Mouse (Mus musculus): Measurements from ENCODE around the gene Fli1. TPM values are rescaled to one million over a fixed set of nuclear protein-coding genes. Genes with fewer than 3 reads are reported as not detected.

The Fli1 gene
- polyA plus RNA-seq, 1 experiment from 2014 or later = 21.6 TPM

DNA sequence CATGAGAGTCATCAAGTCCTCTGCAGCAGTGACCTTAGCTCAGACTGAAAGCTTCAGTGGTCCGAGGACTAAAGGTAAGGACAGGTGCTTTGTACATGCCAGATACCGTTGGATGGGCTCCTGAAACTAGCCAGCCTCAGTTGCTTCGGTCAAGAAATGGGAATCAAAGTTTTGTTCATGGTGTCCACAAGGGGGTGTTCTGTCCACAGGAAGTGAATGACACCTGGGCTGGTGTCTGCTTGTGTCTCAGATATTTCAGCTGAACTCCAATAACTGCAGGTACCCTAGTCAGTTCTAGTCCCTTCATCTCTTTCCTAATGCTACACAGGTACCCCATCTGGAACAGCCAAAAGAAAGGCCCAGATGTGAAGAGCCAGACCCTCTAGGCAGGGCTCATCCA is 86.0 kb downstream of the Fli1 start:
- H3K9ac ChIP-seq (ENCODE audit: low read depth, low read length) = no peak overlapping the region
- H3K27ac ChIP-seq = no peak overlapping the region
- no peak for DNase-seq (ENCODE audit: low spot score)
- H3K27me3 ChIP-seq (ENCODE audit: insufficient read depth, low read length) = no peaks in the 10 kb centered on the region
- no peaks in the 10 kb centered on the region for H3K9me3 ChIP-seq (replicated peaks; ENCODE audit: low read length)
- 89% methylated on average over 3 of the region's 3 CpGs for WGBS
- peak; percentile 12; the same call in 1 of the 2 replicates for TF ChIP-seq CTCF (IDR thresholded peaks at IDR 0.05; ENCODE audit: low read depth)
- no peak overlapping the region for H3K4me2 ChIP-seq (ENCODE audit: low read length)
- no peak overlapping the region for H3K4me3 ChIP-seq (replicated peaks; ENCODE audit: low read depth, low read length)
- H3K36me3 ChIP-seq (ENCODE audit: insufficient read depth, low read length) = peaks cover 4% of the 10 kb centered on the region; the same call in 1 of the 2 replicates
- no peak for ATAC-seq (replicated peaks; ENCODE audit: low FRiP score, low read depth)
- no peaks in the 10 kb centered on the region for H3K4me1 ChIP-seq (replicated peaks; ENCODE audit: insufficient read depth, low read length)

DNA sequence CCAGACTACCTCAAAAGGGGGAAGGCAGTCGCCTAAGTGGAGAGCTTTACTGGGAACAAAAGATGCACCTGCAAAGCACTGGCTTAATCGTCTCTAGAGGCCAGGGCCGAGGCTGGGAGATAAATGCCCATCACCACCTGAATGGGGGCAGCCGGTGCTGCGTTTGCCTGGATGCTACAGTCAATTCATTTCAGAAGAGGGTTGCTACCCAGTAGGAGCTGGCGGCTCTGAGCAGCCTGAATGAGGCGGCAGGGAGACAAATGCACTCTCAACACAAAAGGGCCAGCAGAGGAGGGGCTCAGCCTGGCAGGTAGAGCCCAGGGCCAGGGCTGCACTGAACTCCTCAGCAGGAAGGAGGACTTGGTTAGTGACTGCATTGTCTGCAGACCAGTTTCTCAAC is 92.5 kb downstream of the Fli1 start:
- DNase-seq (ENCODE audit: low spot score) = no peak
- no peak for TF ChIP-seq CTCF (IDR thresholded peaks at IDR 0.05; ENCODE audit: low read depth)
- H3K36me3 ChIP-seq (ENCODE audit: insufficient read depth, low read length) = peaks cover 3% of the 10 kb centered on the region; the same call in 1 of the 2 replicates
- H3K9ac ChIP-seq (ENCODE audit: low read depth, low read length) = no peak overlapping the region
- no peaks in the 10 kb centered on the region for H3K27me3 ChIP-seq (ENCODE audit: insufficient read depth, low read length)
- ATAC-seq (replicated peaks; ENCODE audit: low FRiP score, low read depth) = no peak
- no peaks in the 10 kb centered on the region for H3K4me1 ChIP-seq (replicated peaks; ENCODE audit: insufficient read depth, low read length)
- no peak overlapping the region for H3K4me3 ChIP-seq (replicated peaks; ENCODE audit: low read depth, low read length)
- no peak overlapping the region for H3K27ac ChIP-seq
- WGBS = 39% methylated on average over 7 of the region's 7 CpGs
- H3K9me3 ChIP-seq (replicated peaks; ENCODE audit: low read length) = no peaks in the 10 kb centered on the region
- no peak overlapping the region for H3K4me2 ChIP-seq (ENCODE audit: low read length)

DNA sequence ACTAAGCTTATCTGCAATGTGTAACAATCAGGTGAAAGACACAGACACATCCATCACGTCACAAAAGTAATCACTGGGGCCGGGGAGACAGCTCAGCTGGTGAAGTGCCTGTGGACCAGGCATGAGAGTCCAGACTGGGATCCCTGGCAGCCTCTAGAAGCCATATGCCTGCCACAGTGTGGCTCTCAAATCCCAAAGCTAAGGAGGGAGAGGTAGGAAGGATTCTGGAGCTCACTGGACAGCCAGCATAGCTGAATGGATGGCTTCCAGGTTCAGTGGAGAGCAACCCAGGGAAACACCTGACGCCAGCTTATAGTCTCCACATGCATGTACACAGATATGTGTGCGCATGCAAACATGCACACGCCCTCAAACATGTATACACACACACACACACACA is 93.9 kb downstream of the Fli1 start:
- H3K27me3 ChIP-seq (ENCODE audit: insufficient read depth, low read length) = no peaks in the 10 kb centered on the region

DNA sequence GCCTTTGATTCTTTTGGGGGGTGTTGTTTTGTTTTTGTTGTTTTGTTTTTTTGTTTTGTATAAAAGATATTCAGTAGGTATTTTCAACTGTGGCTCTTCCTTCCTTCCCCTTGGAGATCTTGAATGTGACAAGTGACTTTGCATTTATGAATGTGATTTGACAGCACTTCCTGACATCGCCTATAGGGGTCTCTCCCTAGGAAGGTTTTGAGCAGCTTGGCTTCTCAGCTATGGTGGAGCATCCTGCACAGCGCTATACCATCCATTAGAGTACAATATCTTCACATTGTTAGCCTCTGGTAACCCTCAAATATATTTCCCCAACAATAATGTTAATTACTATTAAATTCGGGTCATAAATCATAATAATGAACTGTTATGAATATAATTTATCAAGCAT is 96.9 kb downstream of the Fli1 start:
- 59% methylated on average over 3 of the region's 3 CpGs for WGBS
- Histone ChIP-seq H3K9ac (ENCODE audit: low read depth, low read length) (no peak overlapping the region), H3K4me2 (ENCODE audit: low read length) (no peak overlapping the region), H3K9me3 (replicated peaks; ENCODE audit: low read length) (no peaks in the 10 kb centered on the region), H3K4me3 (replicated peaks; ENCODE audit: low read depth, low read length) (no peak overlapping the region), H3K4me1 (replicated peaks; ENCODE audit: insufficient read depth, low read length) (no peaks in the 10 kb centered on the region), H3K27me3 (ENCODE audit: insufficient read depth, low read length) (no peaks in the 10 kb centered on the region), H3K36me3 (ENCODE audit: insufficient read depth, low read length) (peaks cover 3% of the 10 kb centered on the region; the same call in 1 of the 2 replicates), H3K27ac (no peak overlapping the region)
- peak; percentile 67 for TF ChIP-seq CTCF (IDR thresholded peaks at IDR 0.05; ENCODE audit: low read depth)
- DNase-seq (ENCODE audit: low spot score) = peak; percentile 51
- ATAC-seq (replicated peaks; ENCODE audit: low FRiP score, low read depth) = no peak

More for the DNA sequence above, 93.9 kb downstream of the Fli1 start:
- DNase-seq (ENCODE audit: low spot score) = no peak
- Histone ChIP-seq H3K4me2 (ENCODE audit: low read length) (no peak overlapping the region), H3K36me3 (ENCODE audit: insufficient read depth, low read length) (peaks cover 3% of the 10 kb centered on the region; the same call in 1 of the 2 replicates), H3K4me3 (replicated peaks; ENCODE audit: low read depth, low read length) (no peak overlapping the region), H3K27ac (no peak overlapping the region), H3K4me1 (replicated peaks; ENCODE audit: insufficient read depth, low read length) (no peaks in the 10 kb centered on the region), H3K9ac (ENCODE audit: low read depth, low read length) (no peak overlapping the region), H3K9me3 (replicated peaks; ENCODE audit: low read length) (no peaks in the 10 kb centered on the region)
- ATAC-seq (replicated peaks; ENCODE audit: low FRiP score, low read depth) = no peak
- TF ChIP-seq CTCF (IDR thresholded peaks at IDR 0.05; ENCODE audit: low read depth) = no peak
- 85% methylated on average over 5 of the region's 5 CpGs for WGBS

DNA sequence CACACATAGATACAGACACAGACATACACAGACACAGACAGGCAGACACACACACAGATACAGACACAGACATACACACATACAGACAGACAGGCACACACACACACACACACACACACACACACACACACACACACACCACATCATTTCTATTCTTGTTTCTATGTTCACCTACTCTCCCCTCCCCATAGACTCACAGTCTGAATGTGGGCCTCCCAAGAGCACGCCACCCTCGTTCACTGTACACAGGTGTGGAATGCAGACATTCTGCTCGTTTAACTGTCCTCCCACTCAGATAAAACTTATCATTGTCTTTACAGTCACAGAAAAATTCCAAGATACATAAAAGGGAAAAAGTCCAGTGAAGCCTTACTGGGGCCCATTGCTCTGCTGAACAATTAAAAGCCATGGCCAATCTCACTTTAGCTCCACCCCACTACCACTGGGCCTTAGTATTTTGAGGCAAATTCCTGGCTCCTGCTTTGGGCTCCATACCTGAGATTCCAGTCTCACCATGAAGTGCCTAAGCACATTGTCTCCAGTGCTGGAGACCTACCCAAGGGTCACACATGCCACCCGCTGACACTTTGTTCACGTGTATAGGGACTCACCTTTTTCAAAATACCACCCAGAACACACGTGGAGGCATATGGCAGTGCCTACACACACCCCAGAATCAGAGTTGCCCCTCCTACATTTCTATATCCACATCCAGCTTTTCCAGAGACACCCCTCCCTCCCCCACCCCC is 98.0 kb downstream of the Fli1 start:
- H3K36me3 ChIP-seq (ENCODE audit: insufficient read depth, low read length) = 0 out of 2 replicates have a peak, but pooled peaks cover 3% of the 10 kb centered on the region
- H3K27me3 ChIP-seq (ENCODE audit: insufficient read depth, low read length) = no peaks in the 10 kb centered on the region
- no peak overlapping the region for H3K27ac ChIP-seq
- no peaks in the 10 kb centered on the region for H3K9me3 ChIP-seq (replicated peaks; ENCODE audit: low read length)
- ATAC-seq (replicated peaks; ENCODE audit: low FRiP score, low read depth) (no peak), DNase-seq (ENCODE audit: low spot score) (no peak)
- 71% methylated on average over 6 of the region's 6 CpGs for WGBS
- no peak overlapping the region for H3K4me3 ChIP-seq (replicated peaks; ENCODE audit: low read depth, low read length)
- no peak overlapping the region for H3K4me2 ChIP-seq (ENCODE audit: low read length)
- no peaks in the 10 kb centered on the region for H3K4me1 ChIP-seq (replicated peaks; ENCODE audit: insufficient read depth, low read length)
- no peak for TF ChIP-seq CTCF (IDR thresholded peaks at IDR 0.05; ENCODE audit: low read depth)
- H3K9ac ChIP-seq (ENCODE audit: low read depth, low read length) = no peak overlapping the region

DNA sequence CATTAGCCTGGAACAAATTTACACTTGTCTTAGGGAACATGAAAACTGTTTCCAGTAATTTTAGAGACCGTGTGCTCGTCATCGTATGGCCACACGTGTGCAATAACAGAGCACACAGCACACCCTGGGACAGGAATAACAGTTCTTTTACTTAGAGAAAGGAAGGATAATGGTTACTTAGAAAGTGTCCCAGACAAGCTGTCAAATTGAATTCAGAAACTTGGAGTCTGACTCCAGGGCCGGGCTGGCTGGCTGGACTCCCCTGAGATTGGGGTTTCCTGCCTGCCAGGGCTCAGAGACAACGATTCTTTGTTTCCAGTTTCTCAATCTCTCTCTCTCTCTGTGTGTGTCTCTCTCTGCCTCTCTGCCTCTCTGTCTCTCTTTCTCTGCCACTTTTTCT is 98.8 kb downstream of the Fli1 start:
- ATAC-seq (replicated peaks; ENCODE audit: low FRiP score, low read depth) = no peak

More for the DNA sequence above, 98.8 kb downstream of the Fli1 start:
- no peak overlapping the region for H3K9ac ChIP-seq (ENCODE audit: low read depth, low read length)
- H3K4me3 ChIP-seq (replicated peaks; ENCODE audit: low read depth, low read length) = no peak overlapping the region
- H3K4me2 ChIP-seq (ENCODE audit: low read length) = no peak overlapping the region
- no peak for TF ChIP-seq CTCF (IDR thresholded peaks at IDR 0.05; ENCODE audit: low read depth)
- H3K27ac ChIP-seq = no peak overlapping the region
- no peak for DNase-seq (ENCODE audit: low spot score)
- H3K27me3 ChIP-seq (ENCODE audit: insufficient read depth, low read length) = no peaks in the 10 kb centered on the region
- 60% methylated on average over 6 of the region's 6 CpGs for WGBS
- H3K9me3 ChIP-seq (replicated peaks; ENCODE audit: low read length) = no peaks in the 10 kb centered on the region
- H3K36me3 ChIP-seq (ENCODE audit: insufficient read depth, low read length) = no peaks in the 10 kb centered on the region
- H3K4me1 ChIP-seq (replicated peaks; ENCODE audit: insufficient read depth, low read length) = no peaks in the 10 kb centered on the region
